Mouse (Mus musculus) MEL (cell line): ENCODE results near the gene Snx7. TPM values are rescaled to one million over a fixed set of nuclear protein-coding genes. Genes with fewer than 3 reads are reported as not detected.

Source experiments
- DNase-seq: peaks from one replicate; pipeline ENCODE4 v3.0.0; 2011; ENCODE audit warnings: low read depth, low spot score
- H3K27ac ChIP-seq: 2 replicates; pipeline ENCODE4 v1.5.1; 2012; ENCODE audit warnings: low read depth, mild to moderate bottlenecking, control low read depth, low read length, moderate library complexity; ENCODE audit not compliant: control insufficient read depth
- H3K27me3 ChIP-seq, 2 experiments: fragments of 150-350 bp in 1 of 2; sonication (generic) in 1 of 2; 2 replicates each; pipeline ENCODE4 v1.6.1; 2012; ENCODE audit warnings: low read length in 2 of 2, mild to moderate bottlenecking in 2 of 2, improper control_type of control experiment in 1 of 2, moderate library complexity in 1 of 2; ENCODE audit not compliant: insufficient read depth in 2 of 2, control insufficient read depth in 1 of 2
- H3K36me3 ChIP-seq, 2 experiments: 2 replicates each; pipeline ENCODE4 v1.6.1; 2012 to 2014; ENCODE audit warnings: low read length in 2 of 2, improper control_type of control experiment in 1 of 2, inconsistent platforms in 1 of 2, mild to moderate bottlenecking in 1 of 2; ENCODE audit not compliant: insufficient read depth in 2 of 2, control insufficient read depth in 1 of 2
- H3K4me1 ChIP-seq, 2 experiments: fragments of 150-350 bp in 1 of 2; sonication (generic) in 1 of 2; 2 replicates each; pipeline ENCODE4 v1.6.1; 2012; ENCODE audit warnings: low read length in 2 of 2, improper control_type of control experiment in 1 of 2, mild to moderate bottlenecking in 1 of 2; ENCODE audit not compliant: insufficient read depth in 2 of 2, control insufficient read depth in 1 of 2
- H3K4me3 ChIP-seq, 2 experiments: fragments of 150-350 bp in 1 of 2; sonication (generic) in 1 of 2; 2 replicates each; pipeline ENCODE4 v1.5.1; 2012; ENCODE audit warnings: low read depth in 2 of 2, low read length in 2 of 2, mild to moderate bottlenecking in 2 of 2, moderate library complexity in 2 of 2, control low read depth in 1 of 2, improper control_type of control experiment in 1 of 2; ENCODE audit not compliant: control insufficient read depth in 1 of 2, insufficient read depth in 1 of 2
- H3K79me2 ChIP-seq: 2 replicates; pipeline ENCODE4 v1.6.1; 2012; ENCODE audit warnings: mild to moderate bottlenecking, low read length, moderate library complexity; ENCODE audit not compliant: control insufficient read depth, poor library complexity, insufficient read depth
- H3K9ac ChIP-seq: 2 replicates; pipeline ENCODE4 v1.6.1; 2012; ENCODE audit warnings: low read depth, mild to moderate bottlenecking, control low read depth, low read length, moderate library complexity; ENCODE audit not compliant: control insufficient read depth, poor library complexity, severe bottlenecking
- H3K9me3 ChIP-seq: fragments of 150-350 bp; sonication (generic); replicated peaks from 2 replicates; pipeline ENCODE4 v1.6.1; 2012; ENCODE audit warnings: mild to moderate bottlenecking, low read length, improper control_type of control experiment, moderate library complexity; ENCODE audit not compliant: insufficient read depth
- CHD2 ChIP-seq: IDR thresholded peaks from 2 replicates; pipeline ENCODE4 v1.6.1; 2011; ENCODE audit warnings: low read length, improper control_type of control experiment
- CTCF ChIP-seq, 3 experiments: IDR thresholded peaks in 2 of 3; conservative IDR thresholded peaks in 1 of 3; 2 replicates each; pipeline ENCODE4 v1.5.1; 2011 to 2012; ENCODE audit warnings: low read length in 3 of 3, low read depth in 2 of 3, mild to moderate bottlenecking in 2 of 3, improper control_type of control experiment in 1 of 3, inconsistent platforms in 1 of 3, mixed read lengths in 1 of 3, moderate library complexity in 1 of 3; ENCODE audit not compliant: control insufficient read depth in 1 of 3, insufficient read depth in 1 of 3, poor library complexity in 1 of 3, severe bottlenecking in 1 of 3
- E2F4 ChIP-seq: IDR thresholded peaks from 2 replicates; pipeline ENCODE4 v1.6.1; 2011; ENCODE audit warnings: low read depth, low read length, improper control_type of control experiment, borderline replicate concordance
- EP300 ChIP-seq, 2 experiments: IDR thresholded peaks; 2 replicates each; pipeline ENCODE4 v1.6.1; 2011; ENCODE audit warnings: improper control_type of control experiment in 2 of 2, low read length in 2 of 2, low read depth in 1 of 2, mild to moderate bottlenecking in 1 of 2
- ETS1 ChIP-seq: IDR thresholded peaks from 2 replicates; pipeline ENCODE4 v1.6.1; 2012; ENCODE audit warnings: low read depth, mild to moderate bottlenecking, inconsistent platforms, low read length, improper control_type of control experiment, moderate library complexity
- MAFK ChIP-seq: IDR thresholded peaks from 2 replicates; pipeline ENCODE4 v1.6.1; 2011; ENCODE audit warnings: low read depth, mild to moderate bottlenecking, low read length, improper control_type of control experiment, borderline replicate concordance
- MAX ChIP-seq: IDR thresholded peaks from 2 replicates; pipeline ENCODE4 v1.6.1; 2011; ENCODE audit warnings: low read length, improper control_type of control experiment
- MEF2A ChIP-seq: IDR thresholded peaks from 2 replicates; pipeline ENCODE4 v1.6.1; 2014; ENCODE audit warnings: low read depth, mild to moderate bottlenecking, inconsistent platforms, low read length, improper control_type of control experiment; ENCODE audit not compliant: poor library complexity, insufficient replicate concordance, severe bottlenecking; ENCODE audit errors: extremely low read depth
- MYC ChIP-seq: IDR thresholded peaks from 2 replicates; pipeline ENCODE4 v1.6.1; 2011; ENCODE audit warnings: low read depth, mild to moderate bottlenecking, low read length, improper control_type of control experiment, moderate library complexity
- NELFE ChIP-seq: IDR thresholded peaks from 2 replicates; pipeline ENCODE4 v1.6.1; 2011; ENCODE audit warnings: low read depth, low read length, improper control_type of control experiment
- POLR2A ChIP-seq, 2 experiments: IDR thresholded peaks; 2 replicates each; pipeline ENCODE4 v1.6.1; 2011 to 2012; ENCODE audit warnings: low read length in 2 of 2, mild to moderate bottlenecking in 2 of 2, control low read depth in 1 of 2, improper control_type of control experiment in 1 of 2, low read depth in 1 of 2, moderate library complexity in 1 of 2; ENCODE audit not compliant: control insufficient read depth in 1 of 2, insufficient read depth in 1 of 2, poor library complexity in 1 of 2
- RAD21 ChIP-seq: IDR thresholded peaks from 2 replicates; pipeline ENCODE4 v1.6.1; 2011; ENCODE audit warnings: mild to moderate bottlenecking, low read depth, low read length, improper control_type of control experiment
- SIN3A ChIP-seq: IDR thresholded peaks from 2 replicates; pipeline ENCODE4 v1.6.1; 2012; ENCODE audit warnings: low read length, improper control_type of control experiment, inconsistent platforms
- SMC3 ChIP-seq: IDR thresholded peaks from 2 replicates; pipeline ENCODE4 v1.6.1; 2011; ENCODE audit warnings: low read depth, low read length, improper control_type of control experiment
- TAL1 ChIP-seq: IDR thresholded peaks from 2 replicates; pipeline ENCODE4 v1.6.1; 2012; ENCODE audit warnings: mild to moderate bottlenecking, inconsistent platforms, low read length, moderate library complexity, mixed read lengths
- TBP ChIP-seq: IDR thresholded peaks from 2 replicates; pipeline ENCODE4 v1.8.0; 2011; ENCODE audit warnings: low read depth, low read length, improper control_type of control experiment
- UBTF ChIP-seq: IDR thresholded peaks from 2 replicates; pipeline ENCODE4 v1.6.1; 2012; ENCODE audit warnings: low read depth, mild to moderate bottlenecking, inconsistent platforms, low read length, improper control_type of control experiment, moderate library complexity, borderline replicate concordance; ENCODE audit not compliant: insufficient read depth
- USF2 ChIP-seq, 2 experiments: IDR thresholded peaks; 2 replicates each; pipeline ENCODE4 v1.6.1; 2011 to 2012; ENCODE audit warnings: improper control_type of control experiment in 2 of 2, low read length in 2 of 2, borderline replicate concordance in 1 of 2, inconsistent platforms in 1 of 2, low read depth in 1 of 2, mild to moderate bottlenecking in 1 of 2; ENCODE audit not compliant: insufficient read depth in 1 of 2
- ZKSCAN1 ChIP-seq: IDR thresholded peaks from 2 replicates; pipeline ENCODE4 v1.6.1; 2012; ENCODE audit warnings: low read depth, mild to moderate bottlenecking, inconsistent platforms, low read length, improper control_type of control experiment, moderate library complexity
- polyA plus RNA-seq, 2 experiments: library from polyadenylated mRNA; stranded (reverse) in 1 of 2; unstranded in 1 of 2; fragments of >175 nt in 1 of 2; fragments of >200 nt in 1 of 2; gene quantifications; 2 replicates each; pipeline versions ENCODE4 v1.2.1 to v1.2.4; 2012; ENCODE audit warnings: low replicate concordance in 2 of 2, low read depth in 1 of 2; ENCODE audit not compliant: insufficient read length in 2 of 2, insufficient read depth in 1 of 2, missing spikeins in 1 of 2
- total RNA-seq: library from RNA; depleted of rRNA; stranded (reverse); fragments of 300-350 nt; gene quantifications from 2 replicates; pipeline ENCODE4 v1.2.3, GENCODE M21; 2012

The Snx7 gene
- total and polyA plus RNA-seq, 3 experiments = not detected

DNA sequence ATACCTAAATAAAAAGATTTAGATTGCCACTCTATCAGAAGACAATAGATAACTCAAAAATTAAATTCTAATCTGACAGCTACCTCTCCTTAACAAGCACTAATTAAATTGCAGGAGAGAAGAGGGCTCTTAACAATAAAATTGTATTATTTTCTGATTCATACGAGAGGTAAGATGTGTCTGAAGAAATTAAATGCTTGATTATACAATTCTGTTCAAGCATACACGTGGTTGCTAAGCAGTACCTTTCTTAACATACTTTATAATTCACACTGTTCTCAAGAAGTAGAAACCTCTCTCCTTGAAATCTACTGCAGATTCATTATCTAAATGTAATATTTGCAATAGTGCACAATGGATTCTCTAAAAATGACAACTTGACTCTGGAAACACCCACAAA is 54.5 kb downstream of the Snx7 start:
- no peak overlapping the region for H3K4me3 ChIP-seq
- no peak overlapping the region for H3K27ac ChIP-seq
- TF ChIP-seq ZKSCAN1 = no peak
- TF ChIP-seq UBTF = no peak
- no peak for TF ChIP-seq MAX
- TF ChIP-seq ETS1 = no peak
- no peak for TF ChIP-seq SIN3A
- no peaks in the 10 kb centered on the region for H3K9me3 ChIP-seq
- H3K79me2 ChIP-seq = no peaks in the 10 kb centered on the region
- H3K27me3 ChIP-seq = no peaks in the 10 kb centered on the region
- H3K36me3 ChIP-seq = no peaks in the 10 kb centered on the region
- H3K4me1 ChIP-seq = no peaks in the 10 kb centered on the region
- H3K9ac ChIP-seq = no peak overlapping the region
- DNase-seq = no peak

DNA sequence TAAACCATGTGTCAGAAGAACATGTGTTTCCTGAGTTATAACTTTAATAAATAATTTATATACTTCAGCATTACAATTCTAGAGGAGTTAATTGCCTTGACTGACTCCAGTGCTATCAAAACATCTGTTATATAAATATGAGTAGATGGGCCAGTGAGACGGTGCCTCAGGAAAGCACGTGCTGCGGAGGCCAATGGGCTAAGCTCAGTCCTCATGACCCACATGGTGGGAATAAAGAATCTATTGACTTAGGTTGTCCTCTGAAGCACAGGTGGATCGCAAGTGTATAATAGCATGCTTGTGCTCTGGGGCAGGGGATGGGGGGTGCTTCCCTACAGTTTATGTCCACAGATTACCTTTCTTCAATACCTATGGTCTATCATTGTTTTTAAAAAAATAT is 56.6 kb downstream of the Snx7 start:
- TF ChIP-seq CHD2 (no peak), TAL1 (no peak), TBP (no peak), POLR2A (IDR thresholded peaks at IDR 0.05; ENCODE audit: control insufficient read depth in 1 of 2, insufficient read depth in 1 of 2, low read depth in 1 of 2, low read length in 2 of 2, poor library complexity in 1 of 2) (no peak), CTCF (IDR thresholded peaks at IDR 0.05 in 2 of 3, conservative IDR thresholded peaks at IDR 0.05 in 1 of 3; ENCODE audit: control insufficient read depth in 1 of 3, insufficient read depth in 1 of 3, low read depth in 2 of 3, low read length in 3 of 3, poor library complexity in 1 of 3, severe bottlenecking in 1 of 3) (no peak), UBTF (no peak), SMC3 (no peak), MYC (no peak), NELFE (no peak), MEF2A (no peak), RAD21 (no peak)
- no peaks in the 10 kb centered on the region for H3K27me3 ChIP-seq
- H3K9ac ChIP-seq = no peak overlapping the region
- H3K27ac ChIP-seq = no peak overlapping the region
- H3K36me3 ChIP-seq = no peaks in the 10 kb centered on the region
- H3K4me3 ChIP-seq = no peak overlapping the region
- H3K9me3 ChIP-seq = no peaks in the 10 kb centered on the region
- DNase-seq = no peak
- no peaks in the 10 kb centered on the region for H3K4me1 ChIP-seq
- no peaks in the 10 kb centered on the region for H3K79me2 ChIP-seq

DNA sequence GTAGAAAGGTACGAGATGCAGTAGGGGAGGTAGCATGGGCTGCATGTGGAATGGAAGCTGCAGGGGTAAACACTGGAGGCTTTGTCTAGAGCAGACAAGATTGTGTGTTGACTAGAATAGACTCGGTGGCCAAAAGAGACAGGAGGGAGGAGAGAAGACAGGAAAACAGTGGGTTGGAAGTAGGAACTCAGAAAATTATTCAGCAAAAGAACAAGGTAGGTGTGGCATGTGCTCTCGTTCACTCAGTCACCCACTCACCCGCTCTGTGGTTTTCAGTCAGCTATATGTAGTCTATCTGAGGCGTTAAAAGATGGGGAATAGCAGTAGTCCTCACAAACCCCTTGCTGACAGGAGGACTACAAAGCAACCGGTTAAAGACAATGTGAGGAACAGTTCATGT is 63.0 kb downstream of the Snx7 start:
- Histone ChIP-seq H3K36me3 (no peaks in the 10 kb centered on the region), H3K27ac (no peak overlapping the region), H3K9me3 (no peaks in the 10 kb centered on the region), H3K9ac (no peak overlapping the region), H3K4me1 (no peaks in the 10 kb centered on the region), H3K27me3 (no peaks in the 10 kb centered on the region), H3K79me2 (no peaks in the 10 kb centered on the region), H3K4me3 (no peak overlapping the region)
- no peak for DNase-seq
- TF ChIP-seq SMC3 = no peak
- TF ChIP-seq E2F4 = no peak
- TF ChIP-seq EP300 (IDR thresholded peaks at IDR 0.05; ENCODE audit: low read depth in 1 of 2, low read length in 2 of 2) = no peak
- TF ChIP-seq TAL1 = no peak
- no peak for TF ChIP-seq MYC
- no peak for TF ChIP-seq USF2 (IDR thresholded peaks at IDR 0.05; ENCODE audit: borderline replicate concordance in 1 of 2, insufficient read depth in 1 of 2, low read depth in 1 of 2, low read length in 2 of 2)
- TF ChIP-seq MAFK = no peak
